Mouse (Mus musculus) CH12.LX (cell line): ENCODE results near the gene Drc3.

Source experiments
- CHD1 ChIP-seq: IDR thresholded peaks from 2 replicates; pipeline ENCODE4 v1.6.1; 2012; ENCODE audit warnings: low read depth, low read length, improper control_type of control experiment, inconsistent platforms
- CTCF ChIP-seq, 2 experiments: IDR thresholded peaks in 1 of 2; conservative IDR thresholded peaks in 1 of 2; 2 replicates each; pipeline ENCODE4 v1.5.1; 2011 to 2012; ENCODE audit warnings: low read depth in 2 of 2, low read length in 2 of 2, improper control_type of control experiment in 1 of 2, inconsistent platforms in 1 of 2, mild to moderate bottlenecking in 1 of 2, moderate library complexity in 1 of 2
- GABPA ChIP-seq: IDR thresholded peaks from 2 replicates; pipeline ENCODE4 v1.6.1; 2012; ENCODE audit warnings: low read depth, low read length, improper control_type of control experiment, inconsistent platforms; ENCODE audit not compliant: insufficient replicate concordance
- JUN ChIP-seq: IDR thresholded peaks from 2 replicates; pipeline ENCODE4 v1.6.1; 2011; ENCODE audit warnings: low read depth, mild to moderate bottlenecking, low read length, improper control_type of control experiment, moderate library complexity; ENCODE audit not compliant: insufficient read depth
- MAFK ChIP-seq: IDR thresholded peaks from 2 replicates; pipeline ENCODE4 v1.6.1; 2011; ENCODE audit warnings: low read length, improper control_type of control experiment; ENCODE audit not compliant: insufficient replicate concordance
- MEF2A ChIP-seq: IDR thresholded peaks from 2 replicates; pipeline ENCODE4 v1.6.1; 2014; ENCODE audit warnings: low read depth, mild to moderate bottlenecking, inconsistent platforms, low read length, improper control_type of control experiment, borderline replicate concordance
- MXI1 ChIP-seq: IDR thresholded peaks from 2 replicates; pipeline ENCODE4 v1.6.1; 2011; ENCODE audit warnings: mild to moderate bottlenecking, low read depth, low read length, improper control_type of control experiment
- NELFE ChIP-seq: IDR thresholded peaks from 2 replicates; pipeline ENCODE4 v1.6.1; 2011; ENCODE audit warnings: low read depth, low read length, improper control_type of control experiment
- POLR2A ChIP-seq: IDR thresholded peaks from 2 replicates; pipeline ENCODE4 v1.6.1; 2011; ENCODE audit warnings: low read depth, mild to moderate bottlenecking, improper control_type of control experiment, low read length
- SMC3 ChIP-seq: IDR thresholded peaks from 2 replicates; pipeline ENCODE4 v1.6.1; 2011; ENCODE audit warnings: low read depth, low read length, improper control_type of control experiment

GRCm38 (mm10) chr11:60317376-60318102 lies 35.6 kb upstream of the Drc3 start:
- TF ChIP-seq CHD1 (no peak), CTCF (conservative IDR thresholded peaks at IDR 0.05 in 1 of 2, IDR thresholded peaks at IDR 0.05 in 1 of 2; ENCODE audit: low read depth in 2 of 2, low read length in 2 of 2) (no peak), SMC3 (no peak), POLR2A (no peak), NELFE (no peak), MXI1 (no peak), MEF2A (no peak), MAFK (no peak), JUN (no peak), GABPA (no peak)
